ENCODE assay signal across 8 mouse cellular contexts in the genomic region with DNA sequence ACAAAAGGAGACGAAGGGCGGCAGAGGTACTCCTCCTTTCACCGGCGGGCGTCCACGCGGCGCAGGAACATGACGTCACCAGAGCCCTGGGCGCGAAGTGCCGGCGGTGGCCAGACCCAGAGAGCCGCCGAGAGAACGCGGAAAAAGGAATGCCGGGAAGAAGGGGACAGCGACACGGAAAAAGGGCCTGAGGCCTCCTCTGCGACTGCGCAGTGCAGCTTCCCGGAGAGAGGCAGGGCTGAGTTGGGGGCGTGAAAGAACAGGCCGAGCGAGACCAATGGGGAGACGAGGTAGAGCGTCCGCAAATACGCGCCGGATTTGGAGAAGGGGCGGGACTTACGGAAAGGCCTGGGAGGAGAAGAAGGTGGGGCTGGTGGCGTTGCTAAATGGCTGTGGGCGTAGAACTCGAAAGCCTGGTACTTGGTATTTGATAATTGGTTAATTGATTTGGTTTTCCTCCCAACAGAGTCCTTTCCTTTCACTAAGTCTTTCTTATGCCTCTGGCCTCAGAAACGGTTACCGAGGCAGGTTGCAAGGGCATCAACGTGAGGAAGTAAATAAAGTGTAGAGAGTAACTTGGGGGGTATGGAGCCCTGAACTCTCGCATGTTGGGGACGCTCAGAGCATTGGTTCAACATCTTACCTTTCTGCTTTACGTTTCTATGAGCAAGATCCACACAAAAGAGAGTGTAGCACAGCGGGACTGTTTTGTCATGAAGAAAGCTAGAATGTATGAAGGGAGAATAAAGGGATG. TPM values are rescaled to one million over a fixed set of nuclear protein-coding genes. Genes with fewer than 3 reads are reported as not detected.
DNase-seq lines count a peak whose midpoint lies in the region; ATAC-seq lines count a peak whose summit lies in the region.

Gene Mmgt1 (minus strand): TSS at position 183 of the 754 bp plus-strand sequence.

- peak; percentile 97 for ATAC-seq in megakaryocyte progenitor cell, adult 5-6 weeks (replicated peaks; ENCODE audit: poor library complexity)

- peak; percentile 97 for DNase-seq in adipocyte (ENCODE audit: low spot score)
- peak; percentile 93 for DNase-seq in embryo, embryonic 10 days (ENCODE audit: low spot score)
- DNase-seq in gastrocnemius, postnatal 10 days = peak; percentile 82
- DNase-seq in induced T-regulatory cell, adult 2 months (ENCODE audit: low read depth) = peak; percentile 93
- peak; percentile 90 to 94 for DNase-seq in left cerebral cortex, adult 9 months (ENCODE audit: low spot score in 2 of 2)
- DNase-seq in right cerebral cortex, postnatal 14 days = peak; percentile 89
- DNase-seq in urinary bladder, postnatal 36 days (ENCODE audit: low spot score in 2 of 2) = peak; percentile 78 to 92

RNA-seq across cellular contexts. Expression of gene Mmgt1, which starts in this region (rescaled TPM):
- total RNA-seq in gastrocnemius, postnatal 10 days (2021) = 10 to 100 TPM; 14.4 to 14.5 TPM
- total RNA-seq in megakaryocyte progenitor cell, adult 5-6 weeks (2015) = 27.2 and 27.8 TPM in 2 replicates
- total RNA-seq in megakaryocyte progenitor cell, adult 5-6 weeks (2017) = 24.0 and 24.4 TPM in 2 replicates

Comparison
In these comparisons a context has a peak if more than half of its experiments do, and no peak if none do; other contexts are left out.
1. Peak in every context shown above with its lines: DNase-seq and ATAC-seq.